Mouse (Mus musculus) induced T-regulatory cell, adult 2 months (primary cell): ENCODE measurements around the gene Ak7.
A peak's percentile ranks its signal among the peaks of the same experiment; 100 is the strongest.

Source experiments
- DNase-seq: peaks from one replicate; pipeline ENCODE4 v3.0.0-alpha.2; 2012; ENCODE audit warnings: low read depth

The Ak7 gene

GRCm38 (mm10) chr12:105705799-105706487 is at the start of gene Ak7:
TSS of gene Ak7 (plus strand) at chr12:105705976.
- peak; percentile 50 for DNase-seq

- no peak for DNase-seq
Observed at GRCm38 (mm10) chr12:105676274-105676673, 29.5 kb upstream of the Ak7 start.

- DNase-seq = no peak
Observed at GRCm38 (mm10) chr12:105678211-105678610, 27.6 kb upstream of the Ak7 start.

GRCm38 (mm10) chr12:105678762-105679161 is 27.0 kb upstream of the Ak7 start:
- DNase-seq = no peak

- peak; percentile 86 for DNase-seq
Observed at GRCm38 (mm10) chr12:105683933-105684901, 21.6 kb upstream of the Ak7 start, which contains the start of gene Gskip. TSS of gene Gskip (plus strand) at chr12:105684829.

- peak; percentile 99 for DNase-seq
Observed at GRCm38 (mm10) chr12:105685001-105685691, 20.6 kb upstream of the Ak7 start, which contains the start of gene Atg2b. TSS of gene Atg2b (minus strand) at chr12:105685211.

GRCm38 (mm10) chr12:105686791-105687190 is 19.0 kb upstream of the Ak7 start:
- no peak for DNase-seq

- DNase-seq = no peak
Observed at GRCm38 (mm10) chr12:105687416-105687815, 18.4 kb upstream of the Ak7 start.

- DNase-seq = no peak
Observed at GRCm38 (mm10) chr12:105688546-105688945, 17.2 kb upstream of the Ak7 start.

GRCm38 (mm10) chr12:105689435-105689834 is 16.3 kb upstream of the Ak7 start:
- no peak for DNase-seq

GRCm38 (mm10) chr12:105694021-105694420 is 11.8 kb upstream of the Ak7 start:
- no peak for DNase-seq

- DNase-seq = no peak
Observed at GRCm38 (mm10) chr12:105695848-105696247, 9.9 kb upstream of the Ak7 start.

GRCm38 (mm10) chr12:105697104-105697780 is 8.5 kb upstream of the Ak7 start:
- no peak for DNase-seq

GRCm38 (mm10) chr12:105700433-105700832 is 5.3 kb upstream of the Ak7 start:
- DNase-seq = no peak

- peak; percentile 67 for DNase-seq
Observed at GRCm38 (mm10) chr12:105718616-105719015, 12.8 kb downstream of the Ak7 start.

- no peak for DNase-seq
Observed at GRCm38 (mm10) chr12:105720196-105720595, 14.4 kb downstream of the Ak7 start.

- DNase-seq = no peak
Observed at GRCm38 (mm10) chr12:105721452-105722132, 15.8 kb downstream of the Ak7 start.

GRCm38 (mm10) chr12:105722657-105723056 is 16.9 kb downstream of the Ak7 start:
- peak; percentile 81 for DNase-seq

GRCm38 (mm10) chr12:105724616-105725015 is 18.8 kb downstream of the Ak7 start:
- DNase-seq = no peak

GRCm38 (mm10) chr12:105725736-105726135 is 20.0 kb downstream of the Ak7 start:
- DNase-seq = no peak

GRCm38 (mm10) chr12:105727268-105727667 is 21.5 kb downstream of the Ak7 start:
- no peak for DNase-seq
